Mouse (Mus musculus): Measurements from ENCODE around the gene Mybph. TPM values are rescaled to one million over a fixed set of nuclear protein-coding genes. Genes with fewer than 3 reads are reported as not detected.
A peak's percentile ranks its signal among the peaks of the same experiment; 100 is the strongest.

Mybph gene
- polyA plus RNA-seq (2016; fragmentation: Nextera tagmentation; extraction: Ambion mirVana): 0.46 and 0.65 TPM in 2 replicates

DNA sequence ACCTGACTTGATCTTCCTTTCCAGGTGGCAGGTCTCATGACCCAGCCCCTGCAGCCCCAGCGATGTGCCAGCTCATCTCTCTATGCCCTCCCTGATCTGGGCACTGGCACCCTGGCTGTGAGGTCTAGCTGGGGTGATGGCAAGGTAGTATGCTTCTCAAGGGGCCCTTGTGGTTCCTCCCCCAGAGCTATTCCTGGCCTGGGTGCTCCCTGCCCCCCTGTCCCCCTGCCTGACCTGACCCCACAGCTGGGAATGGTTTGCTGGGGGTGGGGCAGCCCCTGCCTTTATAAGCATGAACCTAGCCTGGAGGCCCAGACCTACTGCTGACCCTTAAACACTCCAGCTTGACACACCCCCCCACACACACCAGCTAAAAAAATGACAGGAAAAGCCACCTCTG, at the start of gene Mybph:
Gene Mybph (plus strand): TSS at position 323 of the 400 bp plus-strand sequence.
- Histone ChIP-seq H3K9me3 (no peaks in the 10 kb centered on the region), H3K36me3 (replicated peaks) (no peaks in the 10 kb centered on the region), H3K4me3 (no peak within 1 kb of the TSS), H3K27me3 (ENCODE audit: poor library complexity, severe bottlenecking) (peaks cover 20% of the 10 kb centered on the region), H3K4me1 (peaks cover 55% of the 10 kb centered on the region), H3K27ac (peak within 1 kb of the TSS; percentile 53)
- 64% methylated on average over 1 of the region's 1 CpGs for WGBS
- DNase-seq (ENCODE audit: extremely low spot score, low spot score): no peak

DNA sequence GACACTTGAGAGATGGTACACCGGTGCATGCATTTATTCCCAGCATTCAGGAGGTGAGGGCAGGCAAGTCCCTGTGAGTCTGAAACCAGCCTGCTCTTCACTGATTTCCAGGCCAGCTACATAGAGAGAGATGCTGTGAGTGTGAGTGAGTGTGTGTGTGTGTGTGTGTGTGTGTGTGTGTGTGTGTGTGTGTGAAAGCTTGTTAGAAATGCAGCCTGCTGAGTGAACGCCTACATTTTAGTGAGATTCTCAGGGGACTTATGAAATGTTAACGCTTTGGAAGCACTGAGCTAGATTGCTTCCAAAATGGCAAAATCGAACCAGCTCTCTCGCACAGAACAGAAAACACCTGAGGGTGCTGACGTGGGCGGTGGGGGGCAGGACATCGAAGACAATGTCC, 47.2 kb upstream of the Mybph start:
- Histone ChIP-seq H3K27me3 (ENCODE audit: poor library complexity, severe bottlenecking) (0 out of 2 replicates have a peak, but pooled peaks cover 4% of the 10 kb centered on the region), H3K9me3 (no peaks in the 10 kb centered on the region), H3K27ac (no peak overlapping the region), H3K4me1 (peaks cover 12% of the 10 kb centered on the region), H3K36me3 (replicated peaks) (no peaks in the 10 kb centered on the region), H3K4me3 (no peak overlapping the region)
- 91% methylated on average over 8 of the region's 8 CpGs for WGBS
- DNase-seq (ENCODE audit: extremely low spot score, low spot score): no peak

GRCm38 (mm10) chr1:134150076-134150475, 43.2 kb upstream of the Mybph start:
- WGBS: 73% methylated on average over 8 of the region's 8 CpGs
- no peaks in the 10 kb centered on the region for H3K36me3 ChIP-seq (replicated peaks)
- no peak overlapping the region for H3K27ac ChIP-seq
- no peak for DNase-seq (ENCODE audit: extremely low spot score, low spot score)
- peaks cover 8% of the 10 kb centered on the region; the same call in 1 of the 2 replicates for H3K27me3 ChIP-seq (ENCODE audit: poor library complexity, severe bottlenecking)
- no peak overlapping the region for H3K4me3 ChIP-seq
- H3K9me3 ChIP-seq: peaks cover 5% of the 10 kb centered on the region
- H3K4me1 ChIP-seq: 0 out of 2 replicates have a peak, but pooled peaks cover 3% of the 10 kb centered on the region

- Histone ChIP-seq H3K27ac (no peak overlapping the region), H3K4me1 (0 out of 2 replicates have a peak, but pooled peaks cover 3% of the 10 kb centered on the region), H3K27me3 (ENCODE audit: poor library complexity, severe bottlenecking) (peaks cover 8% of the 10 kb centered on the region; the same call in 1 of the 2 replicates), H3K4me3 (no peak overlapping the region), H3K9me3 (peaks cover 6% of the 10 kb centered on the region), H3K36me3 (replicated peaks) (no peaks in the 10 kb centered on the region)
- WGBS: 93% methylated on average over 9 of the region's 9 CpGs
- DNase-seq (ENCODE audit: extremely low spot score, low spot score): no peak
Observed at GRCm38 (mm10) chr1:134150745-134151144, 42.5 kb upstream of the Mybph start.

GRCm38 (mm10) chr1:134151655-134152412, 41.4 kb upstream of the Mybph start:
- Histone ChIP-seq H3K9me3 (peaks cover 6% of the 10 kb centered on the region), H3K4me1 (0 out of 2 replicates have a peak, but pooled peaks cover 3% of the 10 kb centered on the region), H3K36me3 (replicated peaks) (no peaks in the 10 kb centered on the region), H3K4me3 (no peak overlapping the region), H3K27me3 (ENCODE audit: poor library complexity, severe bottlenecking) (peaks cover 8% of the 10 kb centered on the region; the same call in 1 of the 2 replicates), H3K27ac (no peak overlapping the region)
- 41% methylated on average over 13 of the region's 13 CpGs for WGBS
- peak; percentile 86 for DNase-seq (ENCODE audit: extremely low spot score, low spot score)

- no peak for DNase-seq (ENCODE audit: extremely low spot score, low spot score)
Observed at GRCm38 (mm10) chr1:134152626-134153590, 40.3 kb upstream of the Mybph start.

DNA sequence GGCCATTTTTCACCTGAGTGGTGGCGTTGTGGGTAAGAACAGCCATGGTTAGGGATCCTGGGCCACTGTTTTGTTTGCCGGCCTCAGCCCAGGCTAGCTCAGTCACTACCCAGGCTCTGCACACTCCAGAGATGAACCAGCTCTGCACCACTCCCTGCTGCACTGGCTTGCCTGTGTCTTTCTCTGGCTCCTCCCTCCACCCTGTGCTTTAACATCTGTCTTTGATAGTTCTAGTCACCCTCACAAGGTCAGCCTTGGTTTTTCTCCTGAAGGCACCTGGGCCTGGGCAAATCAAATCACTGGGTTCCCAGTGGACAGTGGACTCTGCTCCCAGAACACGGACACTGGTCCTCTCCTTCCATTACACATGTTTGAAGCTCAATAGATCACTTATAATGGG, 39.1 kb upstream of the Mybph start:
- Histone ChIP-seq H3K36me3 (replicated peaks) (no peaks in the 10 kb centered on the region), H3K4me1 (no peaks in the 10 kb centered on the region), H3K4me3 (no peak overlapping the region), H3K27me3 (ENCODE audit: poor library complexity, severe bottlenecking) (peaks cover 8% of the 10 kb centered on the region; the same call in 1 of the 2 replicates), H3K9me3 (peaks cover 6% of the 10 kb centered on the region), H3K27ac (no peak overlapping the region)
- no peak for DNase-seq (ENCODE audit: extremely low spot score, low spot score)
- WGBS: 88% methylated on average over 3 of the region's 3 CpGs

More at GRCm38 (mm10) chr1:134152626-134153590, 40.3 kb upstream of the Mybph start:
- Histone ChIP-seq H3K9me3 (peaks cover 6% of the 10 kb centered on the region), H3K36me3 (replicated peaks) (no peaks in the 10 kb centered on the region), H3K27me3 (ENCODE audit: poor library complexity, severe bottlenecking) (peaks cover 8% of the 10 kb centered on the region; the same call in 1 of the 2 replicates), H3K4me1 (0 out of 2 replicates have a peak, but pooled peaks cover 3% of the 10 kb centered on the region), H3K4me3 (no peak overlapping the region), H3K27ac (no peak overlapping the region)
- WGBS: 85% methylated on average over 21 of the region's 21 CpGs

GRCm38 (mm10) chr1:134154655-134155054, 38.6 kb upstream of the Mybph start:
- peaks cover 8% of the 10 kb centered on the region; the same call in 1 of the 2 replicates for H3K27me3 ChIP-seq (ENCODE audit: poor library complexity, severe bottlenecking)
- DNase-seq (ENCODE audit: extremely low spot score, low spot score): no peak
- 55% methylated on average over 3 of the region's 3 CpGs for whole genome bisulfite sequencing
- H3K36me3 ChIP-seq (replicated peaks): no peaks in the 10 kb centered on the region
- no peak overlapping the region for H3K27ac ChIP-seq
- no peak overlapping the region for H3K4me3 ChIP-seq
- H3K9me3 ChIP-seq: peaks cover 6% of the 10 kb centered on the region
- no peaks in the 10 kb centered on the region for H3K4me1 ChIP-seq

- H3K27me3 ChIP-seq (ENCODE audit: poor library complexity, severe bottlenecking): no peaks in the 10 kb centered on the region
- no peaks in the 10 kb centered on the region for H3K36me3 ChIP-seq (replicated peaks)
- 90% methylated on average over 3 of the region's 3 CpGs for WGBS
- no peak overlapping the region for H3K27ac ChIP-seq
- DNase-seq (ENCODE audit: extremely low spot score, low spot score): no peak
- peaks cover 16% of the 10 kb centered on the region for H3K4me1 ChIP-seq
- no peaks in the 10 kb centered on the region for H3K9me3 ChIP-seq
- H3K4me3 ChIP-seq: no peak overlapping the region
Observed at GRCm38 (mm10) chr1:134160404-134160803, 32.8 kb upstream of the Mybph start.

- Histone ChIP-seq H3K36me3 (replicated peaks) (no peaks in the 10 kb centered on the region), H3K4me1 (peaks cover 16% of the 10 kb centered on the region), H3K27me3 (ENCODE audit: poor library complexity, severe bottlenecking) (no peaks in the 10 kb centered on the region), H3K4me3 (no peak overlapping the region), H3K27ac (no peak overlapping the region), H3K9me3 (no peaks in the 10 kb centered on the region; the same call in 1 of the 2 replicates)
- WGBS: 72% methylated on average over 6 of the region's 6 CpGs
- DNase-seq (ENCODE audit: extremely low spot score, low spot score): no peak
Observed at GRCm38 (mm10) chr1:134161399-134161798, 31.8 kb upstream of the Mybph start.

GRCm38 (mm10) chr1:134162510-134163225, 30.6 kb upstream of the Mybph start:
- H3K27ac ChIP-seq: no peak overlapping the region
- no peaks in the 10 kb centered on the region; the same call in 1 of the 2 replicates for H3K9me3 ChIP-seq
- WGBS: 84% methylated on average over 6 of the region's 6 CpGs
- H3K4me3 ChIP-seq: no peak overlapping the region
- no peaks in the 10 kb centered on the region for H3K36me3 ChIP-seq (replicated peaks)
- peaks cover 19% of the 10 kb centered on the region for H3K4me1 ChIP-seq
- no peak for DNase-seq (ENCODE audit: extremely low spot score, low spot score)
- no peaks in the 10 kb centered on the region; the same call in 1 of the 2 replicates for H3K27me3 ChIP-seq (ENCODE audit: poor library complexity, severe bottlenecking)

- H3K36me3 ChIP-seq (replicated peaks): no peaks in the 10 kb centered on the region
- no peaks in the 10 kb centered on the region; the same call in 1 of the 2 replicates for H3K9me3 ChIP-seq
- no peaks in the 10 kb centered on the region; the same call in 1 of the 2 replicates for H3K27me3 ChIP-seq (ENCODE audit: poor library complexity, severe bottlenecking)
- WGBS: 92% methylated on average over 7 of the region's 7 CpGs
- no peak for DNase-seq (ENCODE audit: extremely low spot score, low spot score)
- H3K4me1 ChIP-seq: peaks cover 20% of the 10 kb centered on the region
- H3K27ac ChIP-seq: no peak overlapping the region
- no peak overlapping the region for H3K4me3 ChIP-seq
Observed at GRCm38 (mm10) chr1:134163476-134163875, 29.8 kb upstream of the Mybph start.
